Mouse (Mus musculus): Measurements from ENCODE around the gene Fancc. TPM values are rescaled to one million over a fixed set of nuclear protein-coding genes. Genes with fewer than 3 reads are reported as not detected.

Gene Fancc
- total RNA-seq, 2 experiments from 2014 or later: 8.1 to 8.8 TPM

DNA sequence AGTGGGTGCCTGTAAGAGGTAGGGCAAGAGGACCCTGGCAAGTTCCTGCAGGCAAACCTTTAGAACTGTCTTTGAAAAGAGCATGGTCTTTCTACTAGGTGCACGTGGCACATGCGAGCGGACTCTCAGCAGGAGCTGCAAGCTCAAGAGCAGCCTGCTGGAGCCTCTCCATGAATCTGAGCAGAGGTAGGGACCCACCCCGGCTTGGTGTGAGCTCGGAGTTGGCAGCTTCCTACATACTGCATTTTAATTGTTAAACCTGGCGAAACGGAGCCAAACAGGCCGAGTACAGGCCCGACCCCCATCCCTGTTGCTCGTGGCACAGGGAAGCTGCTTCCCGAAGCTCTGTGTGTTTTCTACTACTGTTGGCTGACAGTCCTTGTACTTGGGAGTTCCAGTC is 200.8 kb downstream of the Fancc start:
- DNase-seq (ENCODE audit: low spot score in 2 of 2): no peak

DNA sequence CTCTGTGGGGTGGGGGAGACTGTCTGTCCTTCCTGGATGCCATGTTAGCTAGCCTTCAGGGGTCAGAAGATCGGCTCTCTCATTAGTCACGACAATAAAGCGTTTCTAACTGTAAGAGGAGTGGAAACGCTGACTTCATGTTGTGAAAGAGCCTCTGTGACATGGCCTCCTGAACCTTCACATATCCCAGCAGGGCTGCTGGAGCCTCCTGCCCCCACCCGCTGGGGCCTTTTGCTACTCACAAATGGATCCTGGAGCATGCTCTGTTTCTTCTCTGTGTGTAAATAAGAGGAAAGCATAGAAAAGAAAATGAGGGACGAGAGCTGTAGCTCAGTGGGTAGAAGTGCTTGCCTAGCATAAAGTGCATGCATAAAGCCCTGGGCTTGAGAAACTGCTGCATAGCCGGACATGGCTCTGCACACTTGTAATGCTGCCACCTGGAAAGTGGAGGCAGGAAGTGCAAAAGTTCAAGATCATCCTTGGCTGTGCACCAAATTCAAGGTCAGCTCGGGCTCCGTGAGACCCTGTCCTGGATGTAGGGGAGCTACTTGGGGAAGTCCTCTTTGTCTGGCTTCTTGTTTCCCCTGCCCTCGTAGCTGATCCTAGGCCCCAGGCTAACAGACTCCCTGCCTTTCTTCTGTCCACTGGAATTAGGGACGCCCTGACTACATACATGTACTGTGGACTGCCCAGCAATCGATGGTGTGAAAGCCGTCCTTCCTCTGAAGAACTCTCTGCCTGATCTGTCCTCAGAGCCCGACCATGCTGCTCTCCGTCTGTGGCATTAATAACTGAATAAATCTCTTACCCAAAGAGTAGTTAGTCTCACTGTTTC is 202.5 kb downstream of the Fancc start:
- DNase-seq (ENCODE audit: low spot score in 2 of 2): no peak

DNA sequence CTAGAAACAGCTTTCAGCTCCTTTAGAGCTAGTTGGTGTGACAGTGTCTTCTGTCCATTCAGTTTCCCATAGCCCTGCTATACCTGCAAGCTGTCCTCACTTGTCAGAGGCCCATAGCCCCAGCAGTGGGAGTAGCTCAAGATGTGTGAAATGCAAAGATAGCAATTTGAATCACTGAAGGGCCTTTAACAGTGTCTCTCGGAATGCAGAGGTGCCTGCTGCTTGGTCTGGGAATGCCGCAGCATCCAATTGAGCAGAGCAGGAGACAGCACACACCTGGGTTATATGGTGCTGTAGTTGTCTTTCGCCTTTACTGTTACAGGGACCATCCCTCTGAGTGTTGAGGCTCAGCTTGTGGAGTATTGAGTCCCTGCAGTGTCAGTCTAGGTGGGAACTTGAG is 203.4 kb downstream of the Fancc start:
- no peak for DNase-seq (ENCODE audit: low spot score in 2 of 2)

DNA sequence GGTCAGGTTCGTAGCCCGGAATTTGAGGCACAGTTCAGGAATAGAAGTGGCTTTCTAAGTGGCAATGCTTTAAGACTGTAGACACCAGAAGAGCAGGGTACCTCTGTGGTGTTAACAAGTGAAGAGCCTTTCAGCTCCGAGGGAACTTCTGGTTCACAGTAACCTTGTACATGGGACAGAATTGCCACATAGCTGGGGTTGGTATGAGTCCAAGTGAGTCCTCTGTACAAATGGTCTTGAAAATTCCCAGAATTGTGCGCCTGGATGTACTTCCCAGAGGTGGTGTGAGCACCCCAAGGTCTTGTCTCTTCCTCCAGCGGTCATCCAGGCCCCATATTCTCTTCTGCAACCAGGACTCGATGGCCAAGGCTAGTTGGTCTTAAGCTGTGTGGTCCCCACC is 206.1 kb downstream of the Fancc start:
- DNase-seq (ENCODE audit: low spot score in 2 of 2): no peak

DNA sequence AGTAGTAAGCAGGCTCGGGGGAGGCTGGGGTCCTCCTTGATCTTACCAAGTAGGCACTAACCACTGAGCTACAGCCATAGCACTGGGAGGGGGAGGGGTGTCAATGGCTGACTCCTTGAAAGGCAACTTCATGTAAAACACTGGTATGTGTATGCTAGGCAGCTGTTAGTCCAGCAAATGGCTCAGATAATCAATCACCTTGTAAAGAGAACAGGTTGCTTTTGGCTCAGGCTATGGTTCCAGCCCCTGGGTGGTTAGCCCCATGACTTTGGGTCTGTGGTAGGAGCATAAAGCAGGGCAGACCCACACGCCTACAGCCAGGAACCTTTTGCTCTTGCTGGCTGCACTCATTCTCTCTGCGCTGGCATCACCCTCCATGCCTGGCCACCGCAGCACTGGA is 207.0 kb downstream of the Fancc start:
- no peak for DNase-seq (ENCODE audit: low spot score in 2 of 2)

DNA sequence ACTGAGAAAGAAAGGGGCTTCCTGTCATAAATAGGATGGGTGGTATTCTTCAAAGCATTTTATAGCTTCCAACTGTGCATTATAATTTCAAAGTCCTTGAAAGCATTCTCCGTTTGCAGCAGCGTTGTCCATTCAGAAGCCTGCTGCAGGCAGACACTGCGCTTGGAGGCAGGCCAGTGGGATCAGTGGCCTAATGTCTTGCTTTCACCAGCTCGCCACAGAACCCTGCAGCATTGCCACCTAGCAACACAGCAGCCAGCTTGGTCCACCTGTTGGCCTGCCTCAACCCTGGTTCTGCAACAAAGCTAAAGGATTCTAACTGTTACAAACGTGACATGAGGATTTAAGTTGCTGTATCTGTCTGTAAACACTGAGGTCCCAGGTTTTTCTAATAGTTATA is 207.4 kb downstream of the Fancc start:
- DNase-seq (ENCODE audit: low spot score in 2 of 2): no peak

DNA sequence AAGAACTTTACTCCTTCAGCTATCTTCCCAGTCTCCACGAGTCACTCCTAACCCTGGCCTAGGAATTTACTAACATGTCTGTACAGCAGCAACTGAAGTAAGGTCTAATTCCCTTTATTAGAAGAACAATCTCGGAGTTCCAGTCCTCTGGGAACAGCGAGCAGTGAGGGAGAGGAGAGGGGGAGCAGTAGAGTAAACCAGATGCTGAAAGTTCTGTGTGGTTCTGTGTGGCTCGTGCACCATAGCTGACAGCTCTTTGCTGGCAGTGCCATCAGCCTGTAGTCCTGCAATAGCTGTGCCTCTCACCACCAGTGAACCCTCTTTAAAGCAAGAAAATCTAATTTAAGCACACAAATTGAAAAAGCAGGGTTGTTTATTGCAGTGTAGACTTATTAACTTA is 207.9 kb downstream of the Fancc start:
- DNase-seq (ENCODE audit: low spot score in 2 of 2): peak in 1 of 2 experiments; percentile 30

DNA sequence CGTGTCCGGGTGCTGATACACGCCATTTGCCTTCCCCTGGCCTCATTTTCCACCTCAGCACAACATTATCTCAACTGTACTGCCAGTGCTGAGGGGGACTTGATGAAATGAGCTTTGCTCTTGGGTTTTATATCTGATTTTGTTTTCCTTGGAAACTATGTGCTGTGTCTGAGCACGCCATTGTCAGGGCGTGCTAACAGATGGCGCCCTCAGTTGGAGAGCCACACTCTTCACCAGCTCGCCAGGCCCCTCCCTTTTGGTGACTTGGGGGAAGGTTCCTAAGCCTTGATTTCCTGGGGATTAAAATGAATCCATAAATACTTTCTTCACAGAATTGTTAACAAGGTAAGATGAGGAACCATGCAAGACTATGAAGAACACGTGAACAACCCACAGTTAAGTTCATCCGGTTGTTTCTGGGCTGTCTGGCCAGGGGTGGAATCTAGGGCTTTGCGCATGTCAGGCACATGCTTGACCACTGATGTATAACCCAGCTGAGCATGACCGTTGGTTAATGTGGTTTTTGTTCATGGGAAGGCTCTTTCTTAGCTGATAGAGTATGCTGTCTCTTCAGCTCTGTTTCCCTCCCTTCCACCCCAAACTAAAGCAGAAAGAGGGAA is 210.5 kb downstream of the Fancc start:
- DNase-seq (ENCODE audit: low spot score in 2 of 2): peak in 1 of 2 experiments; percentile 48

DNA sequence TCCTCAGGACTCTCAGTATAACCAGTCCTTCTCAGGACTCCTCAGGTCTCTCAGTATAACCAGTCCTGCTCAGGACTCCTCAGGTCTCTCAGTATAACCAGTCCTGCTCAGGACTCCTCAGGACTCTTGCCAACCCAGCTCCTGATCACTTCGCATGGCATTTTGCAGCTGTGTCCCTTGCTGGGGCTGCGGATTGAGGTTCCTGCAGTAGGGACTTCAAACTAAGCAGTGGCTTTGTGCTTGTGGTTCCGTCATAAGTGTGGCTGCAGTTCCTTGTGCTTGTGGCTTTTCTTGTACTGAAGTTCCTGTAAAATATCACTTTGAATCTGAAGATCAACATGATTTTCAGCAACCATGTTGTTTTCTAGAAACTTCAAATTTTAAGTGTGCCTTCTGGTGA is 212.3 kb downstream of the Fancc start:
- DNase-seq (ENCODE audit: low spot score in 2 of 2): no peak

DNA sequence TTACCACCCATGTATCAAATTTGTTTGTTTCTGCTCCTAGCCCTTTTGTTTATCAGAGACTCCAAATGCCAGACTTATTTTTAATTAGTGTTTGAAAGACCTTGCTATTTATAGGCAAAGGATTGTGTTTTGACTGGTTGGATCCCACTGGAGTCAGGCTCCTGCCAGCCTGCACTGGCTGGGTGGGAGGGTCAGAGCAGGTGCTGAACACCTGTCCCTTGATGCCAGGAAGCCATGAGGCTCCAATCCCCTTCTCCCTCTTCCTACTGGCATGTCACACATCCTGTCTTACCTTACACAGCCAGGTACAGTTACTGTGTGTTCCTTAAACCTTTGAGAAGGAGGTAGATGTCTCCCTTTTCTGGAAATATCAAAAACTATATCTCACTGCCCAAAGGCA is 213.8 kb downstream of the Fancc start:
- no peak for DNase-seq (ENCODE audit: low spot score in 2 of 2)

DNA sequence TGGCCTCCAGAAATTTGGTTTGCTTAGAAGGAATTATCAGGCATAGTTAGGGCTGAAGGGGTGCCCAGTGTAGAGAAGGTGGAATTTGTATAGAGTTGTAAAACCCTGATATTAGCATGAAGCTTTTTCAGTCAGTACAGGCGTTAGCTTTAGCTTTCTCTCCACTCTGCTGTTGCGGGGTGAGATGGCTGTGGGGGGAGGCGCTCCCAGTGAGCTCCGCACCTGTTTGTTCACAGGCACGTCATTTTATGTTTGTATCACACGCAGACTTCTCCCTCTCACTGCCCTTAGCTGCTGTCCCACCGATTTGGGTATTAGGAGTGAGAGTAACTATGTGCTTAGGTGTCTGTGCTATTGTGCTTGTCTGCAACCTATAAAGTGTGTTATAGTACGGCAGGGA is 215.9 kb downstream of the Fancc start:
- DNase-seq (ENCODE audit: low spot score in 2 of 2): no peak

DNA sequence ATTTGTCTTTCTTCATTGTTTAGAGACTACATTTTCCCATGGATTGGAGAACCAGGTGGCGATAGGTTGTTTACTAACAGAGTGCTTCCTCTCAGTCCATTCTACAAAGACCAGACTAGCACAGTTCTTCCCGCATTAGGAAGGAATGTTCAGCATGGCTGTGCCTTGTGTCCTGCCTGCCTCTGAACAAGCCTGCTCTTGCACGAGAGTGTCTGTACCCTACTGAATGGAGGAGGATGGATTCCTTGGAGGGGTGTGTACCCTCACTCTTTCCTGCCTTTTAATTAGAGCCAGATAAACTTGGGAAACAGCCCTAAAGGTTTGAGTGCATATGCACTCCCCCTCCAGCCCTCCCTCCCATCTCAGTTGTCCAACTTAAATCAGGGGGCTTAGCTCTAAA is 216.7 kb downstream of the Fancc start:
- no peak for DNase-seq (ENCODE audit: low spot score in 2 of 2)

DNA sequence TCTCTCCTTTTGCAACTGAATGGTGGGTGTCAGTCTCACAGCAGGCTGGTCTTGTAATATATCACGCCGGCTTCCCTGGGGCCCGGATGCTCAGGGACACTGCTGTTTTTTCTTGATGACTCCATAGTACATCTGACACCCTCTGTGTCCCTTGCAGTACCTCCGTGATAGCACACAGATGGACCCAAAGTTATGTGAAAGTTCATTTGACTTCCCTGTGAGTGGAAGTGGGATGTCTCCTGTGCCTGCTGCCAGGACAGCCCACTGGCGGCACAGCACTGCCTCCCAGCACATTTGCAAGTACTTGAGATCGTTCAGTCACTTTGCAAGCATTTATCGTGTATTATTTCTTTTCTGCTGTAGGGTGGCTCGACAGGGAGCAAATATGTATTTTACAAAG is 217.3 kb downstream of the Fancc start:
- DNase-seq (ENCODE audit: low spot score in 2 of 2): no peak

DNA sequence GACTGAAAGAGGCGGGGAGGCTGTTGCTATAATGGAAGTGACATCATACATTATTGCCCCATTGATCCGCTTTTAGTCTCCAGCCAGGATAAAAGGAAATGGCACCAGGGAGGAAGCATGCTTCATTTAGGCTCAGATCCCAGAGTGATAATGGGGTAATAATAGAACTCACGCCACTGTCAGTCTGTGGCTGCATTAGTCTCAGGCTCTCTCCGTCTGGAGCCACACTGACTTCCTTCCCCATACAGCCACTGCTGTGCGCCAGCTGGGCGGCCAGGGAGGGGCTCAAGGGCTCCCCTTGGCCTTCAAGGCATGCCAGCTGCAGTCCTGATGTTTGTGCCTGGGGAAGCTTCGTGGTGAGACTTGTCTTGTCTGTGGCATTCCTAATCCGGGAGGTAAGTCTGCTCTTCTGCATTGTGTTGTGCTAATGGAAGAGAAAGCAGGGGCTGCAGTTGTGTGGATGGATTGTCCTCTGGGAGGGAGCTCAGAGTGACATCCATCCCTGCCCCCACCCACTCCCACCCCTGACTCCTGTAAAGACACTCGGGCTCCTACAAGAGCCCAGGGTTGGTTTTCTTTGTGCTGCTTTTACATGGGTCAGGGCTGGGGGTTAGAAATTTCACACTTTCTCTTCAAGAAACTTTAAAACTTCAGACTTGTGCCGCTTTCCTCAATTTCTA is 218.1 kb downstream of the Fancc start:
- DNase-seq (ENCODE audit: low spot score in 2 of 2): peak in 1 of 2 experiments; percentile 42

DNA sequence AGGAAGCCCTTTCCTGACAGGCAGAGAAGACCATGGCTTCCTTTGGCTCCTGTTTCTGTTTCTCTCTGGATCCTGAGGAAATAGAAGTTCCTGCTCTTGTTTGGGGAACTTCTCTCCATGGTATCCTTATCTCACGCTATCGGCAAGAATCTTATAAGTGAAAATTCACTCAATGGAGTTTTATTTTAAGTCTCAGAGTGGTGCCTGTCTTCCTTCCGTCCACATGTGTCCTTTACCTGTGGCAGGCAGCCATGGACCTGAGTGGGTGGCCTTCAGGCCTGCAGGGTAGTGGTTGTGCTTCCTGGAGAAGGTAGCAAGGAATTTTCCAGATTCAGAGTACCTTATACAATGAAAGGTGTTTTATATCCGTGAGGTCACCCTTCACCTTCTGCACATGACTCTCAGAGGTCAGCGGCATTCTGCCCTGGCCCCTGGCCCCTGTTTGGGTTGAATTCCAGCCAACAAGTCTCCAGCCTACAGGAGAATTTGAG is 218.9 kb downstream of the Fancc start:
- no peak for DNase-seq (ENCODE audit: low spot score in 2 of 2)

DNA sequence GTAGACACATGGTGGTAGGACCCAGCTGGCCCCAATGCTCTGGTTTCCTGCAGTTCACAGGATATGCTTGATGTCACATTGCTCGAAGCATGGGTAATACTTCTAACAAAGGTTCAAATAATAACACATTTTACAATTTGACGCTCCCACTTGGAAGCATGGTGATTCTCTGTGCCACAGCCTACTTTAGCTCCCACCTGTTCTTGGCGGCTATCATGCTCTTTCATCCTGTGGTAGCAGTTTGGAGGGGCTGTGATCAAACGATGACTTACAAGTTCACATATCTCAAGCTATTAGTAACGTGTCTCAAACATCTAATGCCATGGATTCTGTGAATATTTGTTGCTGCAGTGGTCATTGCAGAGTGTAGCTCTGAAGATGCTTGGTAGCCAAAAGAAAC is 219.8 kb downstream of the Fancc start:
- no peak for DNase-seq (ENCODE audit: low spot score in 2 of 2)

DNA sequence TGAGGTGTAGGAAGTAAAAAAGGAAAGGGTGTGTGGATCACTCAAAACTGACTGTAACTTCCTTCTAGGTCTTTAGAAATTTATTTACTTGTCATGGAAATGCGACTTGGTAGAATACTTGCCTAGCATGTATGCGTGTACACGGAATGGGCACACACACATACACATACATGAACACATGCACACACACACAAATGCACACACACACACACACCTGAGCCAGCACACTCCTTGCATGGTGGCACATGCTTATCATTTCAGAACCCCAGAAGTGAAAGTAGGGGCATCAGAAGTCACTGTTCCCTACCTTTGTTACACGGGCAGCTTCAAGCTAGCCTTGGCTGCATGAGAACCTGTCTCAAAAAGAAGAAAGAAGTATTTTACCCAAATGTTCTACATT is 220.7 kb downstream of the Fancc start:
- DNase-seq (ENCODE audit: low spot score in 2 of 2): no peak

DNA sequence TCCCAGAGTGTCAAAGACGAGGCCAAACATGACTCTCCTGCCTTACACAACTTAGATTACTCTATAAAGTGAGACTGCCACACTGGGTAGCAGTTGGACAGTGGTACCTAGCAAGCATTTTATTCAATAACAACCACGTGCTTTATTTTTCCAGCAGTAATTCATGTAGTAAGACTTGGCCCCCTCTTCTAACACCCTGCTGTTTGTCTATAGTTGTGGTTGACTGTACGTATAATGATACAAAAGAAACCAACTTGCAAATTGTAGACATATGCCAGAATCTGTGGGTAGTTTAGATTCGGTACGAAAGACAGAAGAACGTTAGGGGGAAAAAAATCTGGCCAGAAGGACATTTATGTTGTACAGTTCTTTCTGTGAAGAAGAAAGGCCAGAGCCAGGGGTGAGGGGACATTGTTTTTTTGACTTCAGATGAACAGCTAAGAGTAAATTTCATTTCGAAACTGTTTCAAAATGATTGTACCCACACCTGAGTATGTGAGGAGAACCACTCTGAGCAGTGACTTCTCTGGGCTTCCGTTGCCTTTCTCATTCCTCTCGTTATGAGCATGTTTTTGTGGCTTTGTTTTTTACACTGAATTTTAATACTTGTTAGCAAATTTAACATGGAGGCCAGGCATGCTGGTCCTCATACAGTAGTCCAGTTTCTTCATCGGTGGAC is 222.5 kb downstream of the Fancc start:
- DNase-seq (ENCODE audit: low spot score in 2 of 2): no peak

DNA sequence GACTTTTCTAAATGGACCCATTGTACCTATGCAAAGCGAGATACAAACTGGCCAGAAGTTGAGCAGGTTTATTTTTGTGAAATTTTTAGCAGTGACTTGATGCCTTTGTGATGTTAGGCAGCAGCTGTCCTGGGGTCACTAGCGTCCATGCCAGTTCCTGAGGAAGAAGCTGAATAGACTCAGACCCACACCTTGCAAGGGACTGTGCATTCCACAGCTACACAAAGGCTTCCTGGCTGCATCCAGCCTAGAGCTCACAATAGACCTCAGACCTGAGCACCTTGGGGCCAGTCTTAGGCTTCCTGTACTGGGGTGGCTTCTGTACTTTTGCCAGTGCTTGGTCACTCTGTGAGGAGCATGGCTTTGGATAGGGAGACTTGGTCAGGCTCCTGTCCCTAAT is 223.2 kb downstream of the Fancc start:
- no peak for DNase-seq (ENCODE audit: low spot score in 2 of 2)

DNA sequence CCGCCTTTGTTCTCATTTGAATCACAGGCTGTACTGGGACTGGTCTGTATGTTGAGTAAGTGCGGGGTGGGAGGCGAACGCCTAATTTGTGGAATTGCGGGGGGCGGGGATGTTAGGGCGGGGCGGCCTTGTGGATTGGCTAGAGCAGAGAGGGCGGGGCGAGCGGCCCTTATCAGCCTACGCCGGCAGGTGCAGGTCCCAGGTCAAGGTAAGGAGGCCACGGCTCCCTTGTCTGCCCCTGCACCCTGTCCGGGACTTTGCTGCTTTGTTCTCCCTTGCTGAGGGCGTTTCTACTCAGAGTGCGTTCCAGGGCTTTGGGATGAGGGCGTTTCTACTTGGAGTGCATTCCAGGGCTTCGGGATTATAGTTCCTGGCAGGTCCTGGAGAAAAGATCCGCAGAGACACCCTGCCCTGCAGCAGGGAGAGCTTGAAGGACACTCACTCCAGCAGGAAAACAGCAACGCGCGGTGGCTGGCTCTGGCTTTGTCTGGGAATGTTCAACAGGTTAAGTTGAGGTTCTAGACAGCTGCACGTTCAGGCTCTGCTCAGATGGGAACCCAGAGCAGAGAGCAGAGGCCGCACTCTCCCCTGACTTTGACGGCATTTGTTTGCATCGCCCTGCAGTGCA is 224.4 kb downstream of the Fancc start:
- DNase-seq (ENCODE audit: low spot score in 2 of 2): no peak

DNA sequence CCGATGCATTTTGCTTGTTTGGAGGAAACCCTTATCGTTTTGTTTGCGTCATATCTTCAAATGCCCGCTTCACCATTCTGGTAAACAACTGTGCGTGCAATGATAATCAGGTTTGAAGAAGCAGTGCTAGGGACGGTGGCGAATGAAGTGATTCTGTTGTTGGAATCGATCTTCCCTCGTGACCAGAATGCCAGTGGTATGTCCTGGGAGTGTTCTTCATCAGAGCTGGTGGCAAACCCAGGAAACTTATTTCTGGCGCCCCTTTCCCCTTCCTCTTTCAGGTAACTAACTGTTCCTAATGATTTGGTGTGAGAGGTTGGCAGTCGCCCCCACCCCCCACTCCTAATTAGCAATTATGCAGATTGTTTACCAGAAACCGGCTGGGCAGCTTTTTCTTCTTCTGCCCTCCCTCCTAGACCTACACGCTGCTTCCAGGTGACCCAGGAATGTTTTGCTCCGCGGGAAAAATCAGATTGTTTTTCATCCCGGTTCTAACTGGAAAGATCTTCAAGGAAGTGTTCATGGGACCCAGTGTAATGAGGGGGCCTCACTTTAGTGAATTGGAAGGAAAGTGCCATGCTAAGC is 225.0 kb downstream of the Fancc start:
- no peak for DNase-seq (ENCODE audit: low spot score in 2 of 2)

All from layer of hippocampus, adult 18-20 months (tissue).